Mouse (Mus musculus) layer of hippocampus, postnatal 14 days (tissue): ENCODE measurements at regions not wholly inside any gene's neighbourhood (a gene's known extent, or its start where the extent isn't known, plus 50 kb on each side); places are given as distances from the start of the nearest gene placed in this dataset.
"Not testable (repeated sequence)": the region's sequence is repeated elsewhere in the genome, so short reads cannot be mapped to it uniquely, and the experiment has no call there.

Source experiments
- DNase-seq, 2 experiments: peaks; one replicate each; pipeline ENCODE4 v3.0.0; 2021 to 2022; ENCODE audit warnings: low spot score in 2 of 2, mixed read lengths in 1 of 2

DNA sequence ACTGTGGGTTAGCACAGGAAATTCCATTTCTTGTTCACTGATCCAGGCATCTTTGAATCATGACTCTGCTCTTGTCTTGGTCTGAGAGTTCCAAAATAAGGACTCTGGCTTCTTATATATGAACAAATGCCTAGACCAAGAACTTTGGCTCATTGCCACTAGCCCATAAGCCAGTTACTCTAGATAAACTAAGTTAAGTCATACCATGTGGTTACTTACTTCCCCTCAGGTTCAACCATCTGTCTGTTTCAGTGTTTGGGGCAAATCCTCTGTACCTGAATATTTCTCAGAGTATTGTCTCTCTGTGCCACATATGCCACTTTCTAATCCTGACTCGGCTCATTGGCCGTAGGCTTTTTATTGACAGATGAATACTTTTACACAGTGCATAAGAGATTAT, 454.7 kb upstream of the Tbl1xr1 start:
- no peak for DNase-seq

DNA sequence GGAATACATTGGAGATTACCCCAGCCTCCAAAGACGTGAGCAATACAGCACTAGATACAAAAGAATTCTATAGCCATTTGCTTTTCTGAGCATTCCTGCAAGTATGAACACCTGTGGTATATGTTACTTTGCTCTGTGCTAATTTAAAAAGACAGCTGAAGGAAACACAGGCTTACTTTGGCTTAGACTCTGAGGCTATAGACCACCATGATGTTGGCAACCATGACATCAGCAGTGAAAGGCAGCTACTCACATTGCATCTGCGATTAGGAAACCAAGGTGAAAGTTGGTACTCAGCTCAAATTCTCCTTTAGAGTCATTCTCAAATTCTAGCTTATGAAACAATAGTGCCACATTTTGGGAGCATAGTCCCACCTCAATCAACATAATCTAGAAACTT, 451.4 kb upstream of the Tbl1xr1 start:
- DNase-seq: no peak

- DNase-seq: peak in 1 of 2 experiments; percentile 74
Measured at GRCm38 (mm10) chr3:21626029-21626428, 450.4 kb upstream of the Tbl1xr1 start.

GRCm38 (mm10) chr3:21627048-21627447, 449.4 kb upstream of the Tbl1xr1 start:
- not testable (repeated sequence) for DNase-seq

DNA sequence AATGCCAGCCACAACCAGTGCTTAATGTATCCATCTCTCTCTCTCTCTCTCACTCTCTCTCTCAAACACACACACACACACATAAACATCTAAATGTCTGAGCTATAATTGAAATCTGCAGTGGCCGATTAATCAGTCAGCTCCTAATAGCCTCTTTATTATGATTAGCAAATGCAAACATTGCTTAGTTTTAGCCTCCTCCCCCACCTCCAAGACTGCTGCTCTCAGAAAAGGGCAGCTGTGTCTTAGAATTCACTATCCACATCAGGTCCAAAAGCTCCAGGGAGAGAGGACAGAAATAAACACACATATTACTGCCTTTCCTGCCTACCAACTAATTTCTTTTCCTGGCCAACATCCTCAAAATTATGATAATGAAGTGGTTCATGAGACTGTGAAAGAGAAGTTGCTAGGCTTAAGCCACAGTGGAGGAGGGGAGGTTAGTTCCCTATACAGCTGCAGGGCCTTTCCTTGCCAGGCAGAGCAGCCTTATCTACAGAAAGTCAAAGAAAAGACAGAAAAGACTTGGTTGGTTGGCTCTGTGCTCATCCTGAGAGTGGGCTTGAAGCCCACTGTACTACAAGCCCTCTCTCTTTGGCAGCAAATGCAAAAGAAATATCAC, 442.7 kb upstream of the Tbl1xr1 start:
- peak in 1 of 2 experiments; percentile 59 for DNase-seq

DNA sequence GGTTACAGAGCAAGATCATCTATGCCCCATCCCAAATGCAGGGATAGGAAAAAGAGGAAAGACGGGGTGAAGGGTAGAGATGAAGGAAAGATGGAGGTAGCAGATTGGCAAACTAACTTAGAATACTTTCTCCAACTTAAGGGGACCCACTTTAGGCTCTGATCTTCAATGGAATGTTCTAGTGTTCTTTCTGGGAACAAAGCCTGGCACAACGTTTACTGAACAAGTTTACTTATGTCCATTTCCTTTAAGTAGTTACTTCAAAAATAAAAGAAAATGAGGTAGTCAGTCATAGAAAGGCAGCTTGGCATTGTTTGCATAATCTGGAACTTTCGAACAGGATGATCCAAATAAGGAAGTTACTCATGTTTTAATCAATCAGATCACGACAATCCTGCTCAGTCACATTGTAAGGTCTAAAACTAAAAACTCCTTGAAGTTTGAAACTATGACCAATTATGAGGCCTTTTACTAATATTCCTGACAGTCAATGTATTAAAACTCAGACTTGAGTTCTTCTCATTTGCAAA, 441.7 kb upstream of the Tbl1xr1 start:
- no peak for DNase-seq

DNA sequence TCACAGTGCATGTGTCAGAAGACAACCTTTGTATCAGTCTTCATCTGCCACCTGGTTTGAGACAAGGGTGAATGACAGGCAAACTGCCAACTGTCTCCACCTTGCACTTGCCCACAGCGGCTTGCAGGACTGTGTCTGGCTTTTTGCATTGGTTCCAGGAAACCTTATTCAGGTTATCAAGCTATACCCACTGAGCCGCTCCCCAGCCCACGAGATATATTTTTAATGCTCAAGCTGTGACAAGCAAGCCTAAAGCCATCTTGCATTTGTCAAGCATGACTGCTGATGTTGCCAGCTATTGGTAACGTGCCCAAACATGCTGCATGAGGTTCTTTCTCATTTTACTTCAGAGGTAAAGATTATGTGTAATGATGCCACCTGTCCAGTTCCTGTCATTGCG, 437.6 kb upstream of the Tbl1xr1 start:
- DNase-seq: no peak

DNA sequence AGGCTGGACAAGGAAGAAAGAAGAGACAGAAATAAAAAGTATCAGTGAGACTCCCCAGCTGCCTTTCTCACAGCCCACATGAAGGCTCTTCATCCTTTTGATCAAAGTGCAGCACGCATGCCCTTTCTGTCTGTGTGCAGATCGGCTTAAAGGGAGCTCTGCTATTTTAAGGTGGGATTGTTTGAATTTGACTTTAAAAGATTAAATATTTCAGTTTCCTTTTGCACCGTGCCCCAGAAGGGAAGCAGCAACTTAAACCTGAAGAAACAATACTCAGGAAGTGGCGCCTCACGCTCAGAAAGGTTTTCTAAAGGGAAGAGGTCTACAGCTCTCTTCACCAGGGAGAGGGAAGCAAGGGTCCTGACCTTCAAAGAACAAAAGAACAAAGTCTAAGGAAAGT, 436.9 kb upstream of the Tbl1xr1 start:
- no peak for DNase-seq

DNA sequence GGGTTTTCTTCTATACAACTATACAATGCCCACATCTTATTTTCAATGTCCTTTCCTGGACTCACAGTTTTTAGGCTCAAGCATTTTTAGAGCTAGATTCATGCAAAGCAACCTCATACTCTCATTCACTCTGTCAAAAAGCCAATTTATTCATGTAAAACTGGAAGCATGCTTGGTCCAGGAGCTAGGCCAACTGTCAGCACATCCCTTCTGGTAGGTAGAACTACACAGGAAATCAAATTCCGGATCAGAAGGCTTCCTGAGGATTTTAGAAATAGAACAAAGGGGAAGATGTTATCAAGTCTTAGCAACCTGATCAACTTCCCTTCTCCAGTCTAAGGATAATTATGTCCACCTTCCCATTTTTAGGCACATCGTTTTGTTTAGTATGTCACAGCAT, 432.4 kb upstream of the Tbl1xr1 start:
- DNase-seq: peak in 1 of 2 experiments; percentile 59

GRCm38 (mm10) chr3:21645268-21645667, 431.2 kb upstream of the Tbl1xr1 start:
- no peak for DNase-seq

GRCm38 (mm10) chr3:21649885-21650469, 426.5 kb upstream of the Tbl1xr1 start:
- no peak for DNase-seq

DNA sequence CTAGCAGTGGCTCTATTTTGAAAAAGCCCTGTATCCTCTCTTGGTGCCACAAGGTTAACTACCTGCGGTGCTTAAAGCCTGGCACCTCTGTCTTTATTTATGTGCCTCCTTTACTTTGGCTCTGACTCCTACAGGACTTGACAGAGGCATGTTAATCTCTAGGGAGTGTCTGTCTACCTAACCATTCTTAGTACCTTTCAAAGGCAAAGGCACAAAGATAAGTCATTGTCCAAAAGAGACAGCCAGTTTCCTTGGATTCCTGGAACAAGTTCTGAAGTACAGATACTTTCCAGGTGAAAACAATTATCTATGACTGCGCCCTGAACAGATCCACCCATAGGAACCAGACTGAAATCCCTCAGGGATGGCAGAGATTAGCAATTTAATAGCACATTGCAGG, 421.2 kb upstream of the Tbl1xr1 start:
- DNase-seq: no peak

GRCm38 (mm10) chr3:21667349-21668143, 408.9 kb upstream of the Tbl1xr1 start:
- DNase-seq: no peak

DNA sequence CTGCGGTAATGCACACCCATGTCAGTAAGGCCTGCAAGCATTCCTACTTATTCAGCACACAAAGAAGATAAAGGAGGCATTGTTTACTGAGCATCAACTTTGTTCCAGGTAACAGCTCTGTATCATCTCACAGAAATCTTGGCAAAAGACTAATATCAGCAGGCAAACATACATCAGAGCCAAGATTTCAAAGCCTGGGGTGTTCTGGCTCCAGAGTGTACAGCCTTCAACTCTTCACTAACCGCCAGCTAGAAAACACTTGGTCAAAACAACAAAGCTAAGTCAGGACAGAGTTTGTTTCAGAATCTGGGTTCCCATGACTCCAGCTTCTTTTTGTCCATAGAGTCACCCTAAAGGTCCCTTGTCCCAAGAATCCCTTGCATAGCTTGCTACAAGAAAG, 404.6 kb upstream of the Tbl1xr1 start:
- DNase-seq: peak in 1 of 2 experiments; percentile 10

- peak in 1 of 2 experiments; percentile 58 for DNase-seq
Measured at GRCm38 (mm10) chr3:21672492-21672891, 404.0 kb upstream of the Tbl1xr1 start.

DNA sequence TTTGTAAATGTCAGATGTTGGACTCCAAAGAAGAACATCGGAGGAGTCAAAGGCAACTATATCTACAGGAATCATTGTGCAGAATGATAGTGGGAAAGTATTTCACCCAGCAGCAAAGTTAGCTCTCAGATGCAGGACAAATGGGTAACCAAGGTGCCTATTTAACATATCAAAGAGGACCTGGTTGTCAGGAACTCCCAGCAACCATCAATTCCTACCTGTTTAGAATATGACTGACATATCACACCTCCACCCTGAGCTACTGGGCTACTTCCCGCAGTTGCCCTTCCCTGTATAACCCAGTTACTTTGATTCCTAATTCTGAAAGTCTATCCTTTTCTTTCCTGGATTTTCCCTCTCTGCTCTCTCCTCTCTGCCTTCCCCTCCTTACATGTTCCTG, 403.0 kb upstream of the Tbl1xr1 start:
- DNase-seq: no peak

GRCm38 (mm10) chr3:21678265-21678664, 398.2 kb upstream of the Tbl1xr1 start:
- DNase-seq: no peak

DNA sequence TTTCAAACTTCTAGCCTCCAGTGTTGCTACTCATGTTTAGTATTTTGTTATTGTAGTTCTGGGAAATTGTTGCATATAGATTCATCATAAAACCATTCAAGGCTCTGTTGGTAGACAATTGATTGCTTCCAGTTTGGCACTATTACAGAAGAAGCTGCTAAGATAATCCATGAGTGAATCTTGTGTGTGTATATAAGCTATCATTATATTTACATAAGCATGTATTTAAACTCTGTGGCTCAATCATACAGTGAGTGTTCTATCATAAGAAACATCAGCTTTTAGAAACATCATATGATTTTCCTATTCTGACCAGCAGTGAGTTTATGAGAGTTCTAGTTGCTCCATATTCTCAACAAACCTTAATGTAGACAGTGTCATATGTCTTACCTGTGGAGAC, 397.7 kb upstream of the Tbl1xr1 start:
- no peak for DNase-seq

- DNase-seq: not testable (repeated sequence)
Measured at GRCm38 (mm10) chr3:21697980-21698672, 378.3 kb upstream of the Tbl1xr1 start.

DNA sequence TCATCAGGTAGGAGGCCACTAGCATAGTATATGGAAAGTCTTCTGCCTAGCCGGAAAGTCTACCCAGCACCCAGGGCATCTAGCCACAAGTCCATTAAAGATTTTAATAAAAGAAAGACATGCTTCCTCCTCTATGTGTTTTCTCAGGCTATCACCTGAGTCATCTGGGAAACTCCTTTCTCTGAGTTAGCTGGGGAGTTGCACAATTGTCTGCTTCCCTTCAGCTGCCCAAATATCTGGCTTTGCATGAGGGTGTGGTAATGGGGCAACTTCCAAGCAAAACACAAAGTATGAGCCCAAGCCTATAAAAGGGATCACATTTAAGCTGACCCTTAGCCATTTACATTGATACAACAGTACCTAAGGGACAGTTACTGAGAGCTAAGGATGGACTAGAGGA, 376.9 kb upstream of the Tbl1xr1 start:
- no peak for DNase-seq

- DNase-seq: no peak
Measured at GRCm38 (mm10) chr3:21700326-21700725, 376.1 kb upstream of the Tbl1xr1 start.
